Mouse (Mus musculus) adrenal gland, adult (tissue): ENCODE measurements around the gene U2af1l4.
A peak's percentile ranks its signal among the peaks of the same experiment; 100 is the strongest.

Experiments used
- DNase-seq, 2 experiments: peaks; one replicate each; pipeline ENCODE4 v3.0.0; 2022 to 2023; ENCODE audit warnings: low spot score in 1 of 2; ENCODE audit not compliant: inconsistent age in 2 of 2

Gene U2af1l4

GRCm38 (mm10) chr7:30607706-30608309 is 44.7 kb downstream of the U2af1l4 start:
- DNase-seq, result peak in 1 of 2 experiments; percentile 76

GRCm38 (mm10) chr7:30608476-30608875 is 45.4 kb downstream of the U2af1l4 start:
- DNase-seq, result no peak

- DNase-seq, result no peak
These were observed 46.9 kb downstream of the U2af1l4 start for GRCm38 (mm10) chr7:30610043-30610442.

GRCm38 (mm10) chr7:30612654-30613402 is 49.7 kb downstream of the U2af1l4 start, which contains the start of gene Upk1a:
Gene Upk1a (minus strand): TSS chr7:30612847.
- no peak for DNase-seq

- DNase-seq, result peak; percentile 55 to 86
These were observed 50.5 kb downstream of the U2af1l4 start for GRCm38 (mm10) chr7:30613529-30614112.

GRCm38 (mm10) chr7:30614454-30614853 is 51.4 kb downstream of the U2af1l4 start:
- no peak for DNase-seq
